Mouse (Mus musculus) stomach, postnatal 0 days (tissue): Measurements from ENCODE around the gene Slc35c2.

Source experiments
- CTCF ChIP-seq: IDR thresholded peaks from 2 replicates; pipeline ENCODE4 v1.5.1; 2016; ENCODE audit warnings: antibody characterized with exemption, low read depth, mild to moderate bottlenecking, moderate library complexity
- EP300 ChIP-seq: optimal IDR thresholded peaks from 2 replicates; pipeline ENCODE3; 2016; ENCODE audit warnings: antibody characterized with exemption

GRCm38 (mm10) chr2:165329703-165330102, 42.0 kb upstream of the Slc35c2 start:
- TF ChIP-seq CTCF = no peak
- no peak for TF ChIP-seq EP300
